Mouse (Mus musculus) CH12.LX (cell line): ENCODE results near the gene Mapk13.

Experiments
- CTCF ChIP-seq, 2 experiments: IDR thresholded peaks in 1 of 2; conservative IDR thresholded peaks in 1 of 2; 2 replicates each; pipeline ENCODE4 v1.5.1; 2011 to 2012; ENCODE audit warnings: low read depth in 2 of 2, low read length in 2 of 2, improper control_type of control experiment in 1 of 2, inconsistent platforms in 1 of 2, mild to moderate bottlenecking in 1 of 2, moderate library complexity in 1 of 2
- JUN ChIP-seq: IDR thresholded peaks from 2 replicates; pipeline ENCODE4 v1.6.1; 2011; ENCODE audit warnings: low read depth, mild to moderate bottlenecking, low read length, improper control_type of control experiment, moderate library complexity; ENCODE audit not compliant: insufficient read depth
- MAX ChIP-seq: IDR thresholded peaks from 2 replicates; pipeline ENCODE4 v1.6.1; 2011; ENCODE audit warnings: low read length, improper control_type of control experiment
- NRF1 ChIP-seq: IDR thresholded peaks from 2 replicates; pipeline ENCODE4 v1.6.1; 2014; ENCODE audit warnings: low read depth, mild to moderate bottlenecking, inconsistent platforms, low read length, improper control_type of control experiment, moderate library complexity
- PAX5 ChIP-seq: IDR thresholded peaks from 2 replicates; pipeline ENCODE4 v1.6.1; 2012; ENCODE audit warnings: low read length, inconsistent platforms, mixed read lengths
- POLR2A ChIP-seq: IDR thresholded peaks from 2 replicates; pipeline ENCODE4 v1.6.1; 2011; ENCODE audit warnings: low read depth, mild to moderate bottlenecking, improper control_type of control experiment, low read length
- TCF12 ChIP-seq: IDR thresholded peaks from 2 replicates; pipeline ENCODE4 v1.6.1; 2014; ENCODE audit warnings: low read depth, mild to moderate bottlenecking, inconsistent platforms, low read length, improper control_type of control experiment
- ZMIZ1 ChIP-seq: IDR thresholded peaks from 2 replicates; pipeline ENCODE4 v1.6.1; 2012; ENCODE audit warnings: low read depth, mild to moderate bottlenecking, inconsistent platforms, low read length, improper control_type of control experiment

GRCm38 (mm10) chr17:28743145-28743866, 25.8 kb upstream of the Mapk13 start:
- TF ChIP-seq CTCF (conservative IDR thresholded peaks at IDR 0.05 in 1 of 2, IDR thresholded peaks at IDR 0.05 in 1 of 2; ENCODE audit: low read depth in 2 of 2, low read length in 2 of 2) = no peak
- no peak for TF ChIP-seq NRF1
- TF ChIP-seq POLR2A = no peak
- TF ChIP-seq JUN = no peak
- TF ChIP-seq TCF12 = no peak
- no peak for TF ChIP-seq PAX5
- TF ChIP-seq ZMIZ1 = no peak
- no peak for TF ChIP-seq MAX
